Mouse (Mus musculus): ENCODE data around the gene Prox1. TPM values are rescaled to one million over a fixed set of nuclear protein-coding genes. Genes with fewer than 3 reads are reported as not detected.

Gene Prox1
- polyA plus RNA-seq, 1 experiment, result 1.2 TPM

DNA sequence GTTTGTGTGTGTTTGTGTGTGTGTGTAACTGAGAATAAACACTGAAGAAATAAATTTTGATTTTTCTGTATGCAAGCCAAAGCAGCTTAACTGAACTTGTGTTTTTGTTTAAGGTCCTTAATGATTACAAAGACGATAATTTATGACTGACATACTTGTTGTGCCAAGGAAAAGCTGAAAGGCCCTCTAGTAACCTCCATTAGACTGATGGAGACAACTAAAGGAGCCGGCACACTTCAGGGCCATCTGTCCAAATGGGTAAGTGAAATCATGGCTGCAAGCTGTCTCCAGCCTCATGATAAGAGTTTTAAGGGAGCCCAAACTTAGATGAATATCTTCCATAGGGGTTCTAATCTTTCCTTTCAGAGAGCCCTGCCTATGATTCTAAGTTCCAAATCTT is 15.5 kb downstream of the Prox1 start:
- 30% methylated on average over 2 of the region's 2 CpGs for WGBS
- Histone ChIP-seq H3K4me3 (replicated peaks; ENCODE audit: extremely low read depth, low read depth, low read length) (no peak overlapping the region), H3K4me1 (ENCODE audit: control insufficient read depth, insufficient read depth, low read length) (no peaks in the 10 kb centered on the region)
- TF ChIP-seq POLR2A (IDR thresholded peaks at IDR 0.05; ENCODE audit: borderline replicate concordance, extremely low read depth, low read depth, low read length) (no peak), CTCF (IDR thresholded peaks at IDR 0.05; ENCODE audit: insufficient read depth, low read length) (no peak)
- DNase-seq, result no peak

DNA sequence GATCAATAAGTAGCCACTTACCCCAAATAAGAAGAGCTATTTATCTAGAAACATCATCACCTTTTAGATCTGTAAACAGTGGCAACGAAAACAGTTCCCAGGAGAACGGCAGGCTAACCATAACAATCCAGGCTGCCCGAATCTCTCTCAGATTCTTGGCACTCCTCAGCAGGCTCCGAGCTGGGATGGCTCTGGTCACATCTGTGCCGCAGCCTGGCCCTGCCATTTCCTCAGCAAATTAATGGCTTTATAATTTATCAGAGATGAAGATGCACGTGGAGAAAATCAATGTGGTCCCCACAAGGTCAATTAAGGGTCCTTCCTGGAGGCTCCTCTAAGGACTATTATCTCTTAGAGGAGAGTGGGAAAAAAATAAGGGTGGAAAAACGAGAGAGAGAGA is 16.2 kb downstream of the Prox1 start:
- Histone ChIP-seq H3K4me3 (replicated peaks; ENCODE audit: extremely low read depth, low read depth, low read length) (no peak overlapping the region), H3K4me1 (ENCODE audit: control insufficient read depth, insufficient read depth, low read length) (no peaks in the 10 kb centered on the region)
- DNase-seq, result no peak
- no peak for TF ChIP-seq CTCF (IDR thresholded peaks at IDR 0.05; ENCODE audit: insufficient read depth, low read length)
- no peak for TF ChIP-seq POLR2A (IDR thresholded peaks at IDR 0.05; ENCODE audit: borderline replicate concordance, extremely low read depth, low read depth, low read length)
- 23% methylated on average over 7 of the region's 7 CpGs for WGBS

- TF ChIP-seq POLR2A (IDR thresholded peaks at IDR 0.05; ENCODE audit: borderline replicate concordance, extremely low read depth, low read depth, low read length) (no peak), CTCF (IDR thresholded peaks at IDR 0.05; ENCODE audit: insufficient read depth, low read length) (no peak)
- Histone ChIP-seq H3K4me3 (replicated peaks; ENCODE audit: extremely low read depth, low read depth, low read length) (no peak overlapping the region), H3K4me1 (ENCODE audit: control insufficient read depth, insufficient read depth, low read length) (no peaks in the 10 kb centered on the region)
- no peak for DNase-seq
- 94% methylated on average over 6 of the region's 6 CpGs for WGBS
These were observed 17.9 kb downstream of the Prox1 start for GRCm38 (mm10) chr1:190152603-190153002.

GRCm38 (mm10) chr1:190149233-190149741 is 21.2 kb downstream of the Prox1 start:
- H3K4me1 ChIP-seq (ENCODE audit: control insufficient read depth, insufficient read depth, low read length), result no peaks in the 10 kb centered on the region
- TF ChIP-seq POLR2A (IDR thresholded peaks at IDR 0.05; ENCODE audit: borderline replicate concordance, extremely low read depth, low read depth, low read length) (no peak), CTCF (IDR thresholded peaks at IDR 0.05; ENCODE audit: insufficient read depth, low read length) (no peak)
- no peak overlapping the region for H3K4me3 ChIP-seq (replicated peaks; ENCODE audit: extremely low read depth, low read depth, low read length)
- DNase-seq, result no peak
- 59% methylated on average over 17 of the region's 17 CpGs for WGBS

DNA sequence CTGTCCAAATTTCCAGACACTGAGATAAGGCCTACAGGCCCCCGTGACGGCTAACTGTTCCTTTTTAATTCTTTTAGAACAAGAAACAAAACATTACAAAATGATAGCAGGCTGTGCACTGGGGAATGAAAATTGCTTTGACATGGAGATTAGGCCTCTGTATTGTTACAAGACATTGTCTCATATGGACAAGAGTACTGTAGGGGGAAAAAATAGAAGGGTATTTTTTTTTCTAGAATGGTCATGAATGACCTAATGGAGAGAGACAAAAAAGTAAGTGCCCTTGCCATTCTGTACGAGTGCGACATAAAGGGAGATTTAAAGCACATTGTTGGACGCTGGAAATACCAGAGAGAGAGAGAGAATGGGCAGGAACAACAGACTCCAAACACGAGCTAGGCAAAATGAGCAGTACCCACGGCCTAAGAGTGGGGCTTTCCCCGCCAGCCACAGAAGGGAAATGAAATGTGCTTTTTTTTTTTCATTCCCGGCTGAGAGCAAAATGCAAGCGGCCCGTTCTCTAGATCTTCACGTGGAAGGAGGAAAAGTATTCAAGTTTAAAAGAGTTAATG is 21.8 kb downstream of the Prox1 start:
- Histone ChIP-seq H3K4me1 (ENCODE audit: control insufficient read depth, insufficient read depth, low read length) (no peaks in the 10 kb centered on the region), H3K4me3 (replicated peaks; ENCODE audit: extremely low read depth, low read depth, low read length) (no peak overlapping the region)
- DNase-seq, result no peak
- no peak for TF ChIP-seq POLR2A (IDR thresholded peaks at IDR 0.05; ENCODE audit: borderline replicate concordance, extremely low read depth, low read depth, low read length)
- no peak for TF ChIP-seq CTCF (IDR thresholded peaks at IDR 0.05; ENCODE audit: insufficient read depth, low read length)
- WGBS, result 39% methylated on average over 12 of the region's 12 CpGs

- no peak for DNase-seq
- TF ChIP-seq CTCF (IDR thresholded peaks at IDR 0.05; ENCODE audit: insufficient read depth, low read length) (no peak), POLR2A (IDR thresholded peaks at IDR 0.05; ENCODE audit: borderline replicate concordance, extremely low read depth, low read depth, low read length) (no peak)
- WGBS, result 88% methylated on average over 6 of the region's 6 CpGs
- H3K4me1 ChIP-seq (ENCODE audit: control insufficient read depth, insufficient read depth, low read length), result no peaks in the 10 kb centered on the region
- H3K4me3 ChIP-seq (replicated peaks; ENCODE audit: extremely low read depth, low read depth, low read length), result no peak overlapping the region
These were observed 22.7 kb downstream of the Prox1 start for GRCm38 (mm10) chr1:190147816-190148215.

GRCm38 (mm10) chr1:190144416-190144815 is 26.1 kb downstream of the Prox1 start:
- no peaks in the 10 kb centered on the region for H3K4me1 ChIP-seq (ENCODE audit: control insufficient read depth, insufficient read depth, low read length)

DNA sequence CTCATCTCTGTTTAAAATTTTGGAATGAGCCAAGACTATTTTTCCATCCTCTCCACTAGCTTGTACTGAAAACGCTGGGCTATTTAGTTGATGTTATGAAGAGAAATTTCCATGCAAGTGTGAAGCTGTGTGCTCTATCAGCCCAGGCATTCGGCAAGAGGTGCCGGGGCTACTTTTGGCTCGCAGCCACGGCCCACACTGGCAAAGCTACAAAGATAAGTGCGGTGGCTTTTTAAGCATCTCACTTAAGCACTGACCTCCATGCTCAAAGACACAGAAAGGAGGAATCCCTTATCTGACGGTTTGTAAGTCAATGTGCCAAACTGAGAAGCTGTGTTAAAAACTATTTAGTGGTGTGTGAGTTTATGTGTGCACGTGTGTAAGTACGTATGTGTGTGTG is 26.9 kb downstream of the Prox1 start:
- TF ChIP-seq CTCF (IDR thresholded peaks at IDR 0.05; ENCODE audit: insufficient read depth, low read length) (no peak), POLR2A (IDR thresholded peaks at IDR 0.05; ENCODE audit: borderline replicate concordance, extremely low read depth, low read depth, low read length) (no peak)

More at GRCm38 (mm10) chr1:190144416-190144815, 26.1 kb downstream of the Prox1 start:
- TF ChIP-seq CTCF (IDR thresholded peaks at IDR 0.05; ENCODE audit: insufficient read depth, low read length) (no peak), POLR2A (IDR thresholded peaks at IDR 0.05; ENCODE audit: borderline replicate concordance, extremely low read depth, low read depth, low read length) (no peak)
- no peak overlapping the region for H3K4me3 ChIP-seq (replicated peaks; ENCODE audit: extremely low read depth, low read depth, low read length)
- no peak for DNase-seq

GRCm38 (mm10) chr1:190142584-190142983 is 27.9 kb downstream of the Prox1 start:
- Histone ChIP-seq H3K4me1 (ENCODE audit: control insufficient read depth, insufficient read depth, low read length) (no peaks in the 10 kb centered on the region), H3K4me3 (replicated peaks; ENCODE audit: extremely low read depth, low read depth, low read length) (no peak overlapping the region)
- 43% methylated on average over 4 of the region's 4 CpGs for WGBS
- DNase-seq, result no peak
- no peak for TF ChIP-seq CTCF (IDR thresholded peaks at IDR 0.05; ENCODE audit: insufficient read depth, low read length)
- no peak for TF ChIP-seq POLR2A (IDR thresholded peaks at IDR 0.05; ENCODE audit: borderline replicate concordance, extremely low read depth, low read depth, low read length)

More for the DNA sequence above, 26.9 kb downstream of the Prox1 start:
- WGBS, result 60% methylated on average over 9 of the region's 9 CpGs
- no peaks in the 10 kb centered on the region for H3K4me1 ChIP-seq (ENCODE audit: control insufficient read depth, insufficient read depth, low read length)
- H3K4me3 ChIP-seq (replicated peaks; ENCODE audit: extremely low read depth, low read depth, low read length), result no peak overlapping the region
- DNase-seq, result no peak

DNA sequence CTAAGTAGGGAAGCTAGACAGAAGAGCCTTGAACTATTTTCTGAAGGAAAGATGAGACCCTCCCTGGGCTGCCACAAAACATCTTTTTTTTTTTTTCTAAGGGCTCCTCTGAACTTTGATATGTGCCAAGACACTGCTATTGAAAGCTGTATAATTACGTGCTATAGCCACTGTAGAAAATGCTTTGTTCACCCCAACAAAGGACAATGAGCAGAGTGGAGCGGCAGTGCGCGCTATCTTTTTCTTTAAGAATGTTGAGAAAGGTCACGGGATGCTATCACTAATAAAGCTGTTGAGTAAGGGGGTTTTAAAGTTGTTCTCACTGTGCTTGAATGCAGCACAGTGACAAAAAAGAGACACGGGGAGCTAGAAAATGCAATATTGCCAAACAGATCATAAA is 30.0 kb downstream of the Prox1 start:
- Histone ChIP-seq H3K4me1 (ENCODE audit: control insufficient read depth, insufficient read depth, low read length) (no peaks in the 10 kb centered on the region), H3K4me3 (replicated peaks; ENCODE audit: extremely low read depth, low read depth, low read length) (no peak overlapping the region)
- DNase-seq, result no peak
- WGBS, result 80% methylated on average over 6 of the region's 6 CpGs
- TF ChIP-seq CTCF (IDR thresholded peaks at IDR 0.05; ENCODE audit: insufficient read depth, low read length) (no peak), POLR2A (IDR thresholded peaks at IDR 0.05; ENCODE audit: borderline replicate concordance, extremely low read depth, low read depth, low read length) (no peak)

All from lung, adult 2 months (tissue).